18 mouse cellular contexts compared by ENCODE assay signal in the genomic region with DNA sequence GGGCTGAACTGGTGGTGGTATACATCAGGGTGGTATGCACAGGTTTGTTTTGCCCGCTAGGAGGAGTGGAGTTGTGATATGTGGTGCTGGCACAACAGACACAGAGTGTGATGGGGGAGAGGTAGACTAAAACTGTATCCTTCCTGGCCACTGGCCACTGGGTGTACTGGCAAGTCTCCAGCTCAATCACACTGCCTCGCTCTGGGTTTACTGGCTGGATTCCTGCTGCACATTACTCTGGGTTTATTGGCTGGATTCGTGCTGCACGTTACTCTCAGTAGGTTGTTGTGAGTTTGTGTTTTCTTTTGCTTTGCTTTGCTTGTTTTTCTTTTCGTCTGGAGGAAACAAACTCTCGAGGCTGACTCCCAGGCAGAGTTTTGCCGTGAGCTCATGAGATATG. TPM values are rescaled to one million over a fixed set of nuclear protein-coding genes. Genes with fewer than 3 reads are reported as not detected.
DNase-seq lines count a peak whose midpoint lies in the region; ATAC-seq and TF ChIP-seq lines count a peak whose summit lies in the region.
"Not testable (repeated sequence)": the region's sequence is repeated elsewhere in the genome, so short reads cannot be mapped to it uniquely, and the experiment has no call there.
"Had no signal": no experiment of that assay in that cellular context is flagged by ENCODE, and none has a peak within 500 bp of the region (broad histone marks: within the 10 kb centered on the region; RNA-seq: fewer than 3 reads in every experiment).

No protein-coding gene starts in this region.

- H3K27ac ChIP-seq in kidney, adult 2 months (ENCODE audit: insufficient read depth, low read depth, low read length) = peak overlapping the region; percentile 93
- H3K27ac ChIP-seq in lung, embryonic 14.5 days (ENCODE audit: low read depth) = not testable (repeated sequence)
- H3K27ac ChIP-seq in small intestine, adult 2 months (ENCODE audit: insufficient read depth, low read depth, low read length) = peak overlapping the region; percentile 39

- H3K27me3 ChIP-seq in kidney, adult 2 months (replicated peaks; ENCODE audit: control insufficient read depth, insufficient read depth, low read length); lung, embryonic 14.5 days (ENCODE audit: insufficient read depth, low read length); small intestine, adult 2 months (ENCODE audit: control insufficient read depth, insufficient read depth, low read length): not testable (repeated sequence)

- H3K9ac ChIP-seq in lung, embryonic 14.5 days = not testable (repeated sequence)

- H3K9me3 ChIP-seq in lung, embryonic 14.5 days (ENCODE audit: low read depth, low read length) = not testable (repeated sequence)

- TF ChIP-seq CTCF in kidney, adult 2 months (conservative IDR thresholded peaks at IDR 0.05; ENCODE audit: insufficient read depth, insufficient read length, low read depth, low read length) = 0 out of 2 replicates have a peak, but pooled peaks have one; percentile 3
- not testable (repeated sequence) for TF ChIP-seq CTCF in lung, embryonic 14.5 days (IDR thresholded peaks at IDR 0.05; ENCODE audit: low read depth); small intestine, adult 2 months (IDR thresholded peaks at IDR 0.05; ENCODE audit: extremely low read depth, insufficient read length, insufficient replicate concordance, low read depth, low read length)

- not testable (repeated sequence) for H3K4me3 ChIP-seq in kidney, adult 2 months (ENCODE audit: insufficient read depth, low read depth, low read length); lung, embryonic 14.5 days (ENCODE audit: low read depth, low read length); small intestine, adult 2 months (ENCODE audit: low read depth, low read length)

- not testable (repeated sequence) for H3K4me2 ChIP-seq in lung, embryonic 14.5 days

- intact Hi-C loops in heart, postnatal 10 days (cut with DNase I) = not testable (repeated sequence)

- not testable (repeated sequence) for ATAC-seq in lung, embryonic 14.5 days (ENCODE audit: insufficient read depth)

- H3K36me3 ChIP-seq in kidney, adult 2 months (ENCODE audit: control insufficient read depth, insufficient read depth, low read length); lung, embryonic 14.5 days (ENCODE audit: insufficient read depth); small intestine, adult 2 months (ENCODE audit: control insufficient read depth, insufficient read depth, low read length): not testable (repeated sequence)

- H3K4me1 ChIP-seq in kidney, adult 2 months (ENCODE audit: control insufficient read depth, insufficient read depth, low read length) = peaks cover 11% of the 10 kb centered on the region; the same call in 1 of the 2 replicates
- not testable (repeated sequence) for H3K4me1 ChIP-seq in lung, embryonic 14.5 days (ENCODE audit: insufficient read depth)
- peaks cover 11% of the 10 kb centered on the region; the same call in 1 of the 2 replicates for H3K4me1 ChIP-seq in small intestine, adult 2 months (ENCODE audit: control insufficient read depth, insufficient read depth, insufficient read length, low read length)

- not testable (repeated sequence) for TF ChIP-seq POLR2A in kidney, adult 2 months (IDR thresholded peaks at IDR 0.05; ENCODE audit: low read depth, low read length); small intestine, adult 2 months (IDR thresholded peaks at IDR 0.05; ENCODE audit: low read depth, low read length)

- DNase-seq in cerebellum, postnatal 10 days = peak; percentile 22 to 34
- peak; percentile 94 for DNase-seq in heart, adult 11 months
- DNase-seq in heart, adult 9 months (ENCODE audit: low spot score in 2 of 2) = peak; percentile 17 to 44
- peak; percentile 32 to 49 for DNase-seq in heart, postnatal 10 days
- peak; percentile 73 for DNase-seq in kidney, adult 2 months
- DNase-seq in kidney, postnatal 25 days = peak; percentile 23 to 54
- peak; percentile 30 for DNase-seq in lung, embryonic 14.5 days

- WGBS in kidney, adult 2 months = 21% methylated on average over 7 of the region's 7 CpGs
- 42% methylated on average over 7 of the region's 7 CpGs for WGBS in lung, embryonic 14.5 days
- WGBS in small intestine, adult 2 months = 14% methylated on average over 7 of the region's 7 CpGs

RNA-seq across cellular contexts. Expression of a gene that starts 1.5 kb away (rescaled TPM):
- 10 to 100 TPM; 29.5 to 57.4 TPM for total RNA-seq in heart, postnatal 10 days (2021)
- 590 and 687 TPM in 2 replicates for polyA plus RNA-seq in kidney, adult 2 months (2012; rRNA removed)
- polyA plus RNA-seq in lung, embryonic 14.5 days (2014; fragmentation: Nextera tagmentation; extraction: Ambion mirVana) = 17.6 and 18.5 TPM in 2 replicates
- polyA plus RNA-seq in small intestine, adult 2 months (2012; rRNA removed) = 2.6 and 16.6 TPM in 2 replicates
- total RNA-seq: ES-E14; forebrain, postnatal 0 days; hematopoietic stem cell, adult 5-6 weeks; hindbrain, postnatal 0 days had no signal

RNA-seq across cellular contexts. Expression of a gene that starts 30.3 kb away (rescaled TPM):
- total RNA-seq in heart, postnatal 10 days (2021) = 1 to 10 TPM in 1 of 2 experiments, under 1 TPM in 1; 0.94 to 1.0 TPM
- 68.2 and 73.0 TPM in 2 replicates for polyA plus RNA-seq in kidney, adult 2 months (2012; rRNA removed)
- 0.09 and 0.17 TPM in 2 replicates for polyA plus RNA-seq in lung, embryonic 14.5 days (2014; fragmentation: Nextera tagmentation; extraction: Ambion mirVana)
- 1.9 and 4.0 TPM in 2 replicates for polyA plus RNA-seq in small intestine, adult 2 months (2012; rRNA removed)
- total RNA-seq: adrenal gland, postnatal 36 days; ES-E14; forebrain, postnatal 0 days; hematopoietic stem cell, adult 5-6 weeks; hindbrain, postnatal 0 days had no signal
- polyA plus RNA-seq: adrenal gland, adult 2 months; embryonic facial prominence, embryonic 10.5 days; forebrain, embryonic 13.5 days; forebrain, postnatal 0 days; heart, embryonic 10.5 days; hindbrain, embryonic 13.5 days; hindbrain, postnatal 0 days had no signal

Comparison
In these comparisons a context has a peak if more than half of its experiments do, and no peak if none do; other contexts are left out.
1. DNase-seq: peak in every context shown above with its lines; median percentile 94 in heart, adult 11 months; 73 in kidney, adult 2 months; 40 in heart, postnatal 10 days; 38 in kidney, postnatal 25 days; 30 in heart, adult 9 months; 30 in lung, embryonic 14.5 days; 28 in cerebellum, postnatal 10 days.
2. RNA of a gene that starts 1.5 kb away (polyA plus RNA-seq): 590 to 687 TPM in kidney, adult 2 months; 17.6 to 18.5 TPM in lung, embryonic 14.5 days and 2.6 to 16.6 TPM in small intestine, adult 2 months; every median in the first group is over 10 times any median in the second.
3. RNA of a gene that starts 30.3 kb away (polyA plus RNA-seq): 68.2 to 73.0 TPM in kidney, adult 2 months; 1.9 to 4.0 TPM in small intestine, adult 2 months and 0.09 to 0.17 TPM in lung, embryonic 14.5 days; every median in the first group is over 10 times any median in the second.